Mouse (Mus musculus): ENCODE results near the gene Eaf1. TPM values are rescaled to one million over a fixed set of nuclear protein-coding genes. Genes with fewer than 3 reads are reported as not detected.

The Eaf1 gene
- 10 to 100 TPM; 29.8 to 35.2 TPM for total RNA-seq (2023)

GRCm38 (mm10) chr14:31494349-31494974 lies at the start of gene Eaf1:
TSS of gene Eaf1 (plus strand) at chr14:31494399.

GRCm38 (mm10) chr14:31494975-31495455 lies 816 bp downstream of the Eaf1 start, which contains the start of gene Mettl6:
TSS of gene Mettl6 (minus strand) at chr14:31495040.

Other genes with a start within 250 kb of the Eaf1 start
- 10 to 100 TPM; 10.6 TPM for gene Phf7, start 243.1 kb upstream of the Eaf1 start, total RNA-seq (2023)
- gene Bap1, start 242.9 kb upstream of the Eaf1 start, total RNA-seq (2023) = 10 to 100 TPM; 66.7 to 72.4 TPM
- gene Dnah1, start 170.5 kb upstream of the Eaf1 start, total RNA-seq (2023) = not detected
- gene Capn7, start 157.8 kb upstream of the Eaf1 start, total RNA-seq (2023) = 10 to 100 TPM; 33.2 to 37.9 TPM
- 10 to 100 TPM; 59.2 to 71.4 TPM for gene Sh3bp5, start 58.3 kb upstream of the Eaf1 start, total RNA-seq (2023)
- 10 to 100 TPM; 55.4 to 62.5 TPM for gene Mettl6, start 641 bp downstream of the Eaf1 start, total RNA-seq (2023)
- gene Colq, start 96.9 kb downstream of the Eaf1 start, total RNA-seq (2023) = 1 to 10 TPM; 1.9 to 2.0 TPM
- not detected for gene Gm49387, start 146.5 kb downstream of the Eaf1 start, total RNA-seq (2023)
- 10 to 100 TPM; 13.4 to 16.8 TPM for gene Btd, start 146.6 kb downstream of the Eaf1 start, total RNA-seq (2023)
- 1 to 10 TPM; 8.8 to 10.0 TPM for gene Hacl1, start 146.9 kb downstream of the Eaf1 start, total RNA-seq (2023)

Measured in monocyte, adult 59 days (primary cell).